Mouse (Mus musculus): ENCODE measurements around the gene Ctu2. TPM values are rescaled to one million over a fixed set of nuclear protein-coding genes. Genes with fewer than 3 reads are reported as not detected.

Gene Ctu2
- polyA plus RNA-seq (2015; fragmentation: Nextera tagmentation; extraction: Ambion mirVana) = 84.8 and 91.5 TPM in 2 replicates

DNA sequence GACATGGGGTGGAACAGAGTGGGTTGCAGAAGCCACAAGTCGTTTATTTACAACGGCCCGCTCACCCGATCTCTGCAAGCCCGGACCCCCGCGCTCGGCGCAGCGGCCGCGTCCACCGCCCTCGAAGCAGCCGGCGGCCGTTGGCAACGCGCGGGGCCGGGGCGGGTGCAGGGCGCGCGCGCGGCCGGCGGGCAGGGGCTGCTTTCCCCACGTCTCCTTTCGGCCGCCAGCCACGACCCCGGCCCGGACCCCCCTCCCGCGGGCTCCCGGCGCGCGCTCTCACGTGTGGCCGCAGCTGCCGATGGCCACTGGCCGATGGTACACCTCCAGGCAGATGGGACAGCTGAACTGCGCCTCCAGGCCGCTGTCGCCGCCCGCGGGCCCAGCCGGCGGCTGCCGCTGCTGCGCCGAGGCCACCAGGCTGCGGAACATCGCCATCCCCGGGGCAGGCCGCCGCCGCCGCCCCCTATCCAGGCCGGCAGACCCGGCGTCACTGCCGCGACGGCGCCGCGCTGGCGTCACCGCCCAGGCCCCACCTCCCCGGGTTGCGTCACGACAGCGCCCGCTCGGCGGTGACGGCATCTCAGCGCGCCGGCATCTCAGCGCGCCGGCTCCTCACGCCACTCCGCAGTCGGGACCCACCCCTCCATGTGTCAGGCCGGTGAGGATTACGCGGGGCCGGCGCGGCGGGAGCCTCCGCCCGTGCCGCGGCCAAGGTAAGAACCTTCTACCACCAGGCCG lies at the start of gene Ctu2, which contains the start of gene Rnf166:
Gene Ctu2 (plus strand): TSS at position 564 of the 741 bp plus-strand sequence.
Gene Rnf166 (minus strand): TSS at position 485 of the 741 bp plus-strand sequence.

DNA sequence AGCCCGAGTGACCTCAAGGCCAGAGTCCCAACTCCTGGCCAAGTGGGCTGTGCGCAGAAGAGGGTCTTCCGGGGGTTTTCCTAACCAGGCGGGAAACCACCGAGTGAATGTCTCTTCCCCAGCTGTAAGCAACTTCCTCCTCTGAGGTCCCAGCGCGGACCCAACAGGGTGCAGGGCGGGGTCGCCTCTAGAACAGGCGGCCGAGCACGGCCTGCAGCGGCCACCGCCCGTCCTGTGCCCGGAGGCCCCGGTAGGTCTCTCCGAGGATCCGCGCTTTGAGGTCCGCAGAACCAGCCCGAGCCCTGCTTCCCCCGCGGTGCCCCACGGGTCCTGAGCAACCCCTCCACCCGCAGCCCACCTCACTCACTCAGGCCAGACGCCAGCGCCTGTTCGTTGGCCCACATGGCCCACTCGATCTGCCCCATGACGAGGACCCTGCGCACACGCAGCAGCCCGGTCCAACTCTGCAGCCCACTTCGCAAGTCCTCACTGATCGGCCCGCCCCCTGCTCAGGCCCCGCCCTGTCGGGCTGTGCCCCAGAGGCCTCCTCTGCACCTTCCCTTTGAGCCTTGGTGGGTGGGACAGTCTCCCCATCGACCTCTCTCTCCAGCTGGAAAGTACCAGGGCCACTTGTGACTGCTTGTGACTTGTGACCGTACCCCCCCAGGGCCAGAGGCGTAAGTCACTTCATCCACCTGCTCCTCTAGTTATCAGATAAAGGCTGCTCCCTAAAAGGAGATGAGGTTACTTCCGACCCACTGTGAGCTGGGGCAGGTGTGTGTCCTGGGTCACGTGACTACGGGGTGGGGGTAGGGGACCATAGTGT lies 43.3 kb upstream of the Ctu2 start, which contains the start of gene Cyba:
Gene Cyba (minus strand): TSS at position 488 of the 826 bp plus-strand sequence.

DNA sequence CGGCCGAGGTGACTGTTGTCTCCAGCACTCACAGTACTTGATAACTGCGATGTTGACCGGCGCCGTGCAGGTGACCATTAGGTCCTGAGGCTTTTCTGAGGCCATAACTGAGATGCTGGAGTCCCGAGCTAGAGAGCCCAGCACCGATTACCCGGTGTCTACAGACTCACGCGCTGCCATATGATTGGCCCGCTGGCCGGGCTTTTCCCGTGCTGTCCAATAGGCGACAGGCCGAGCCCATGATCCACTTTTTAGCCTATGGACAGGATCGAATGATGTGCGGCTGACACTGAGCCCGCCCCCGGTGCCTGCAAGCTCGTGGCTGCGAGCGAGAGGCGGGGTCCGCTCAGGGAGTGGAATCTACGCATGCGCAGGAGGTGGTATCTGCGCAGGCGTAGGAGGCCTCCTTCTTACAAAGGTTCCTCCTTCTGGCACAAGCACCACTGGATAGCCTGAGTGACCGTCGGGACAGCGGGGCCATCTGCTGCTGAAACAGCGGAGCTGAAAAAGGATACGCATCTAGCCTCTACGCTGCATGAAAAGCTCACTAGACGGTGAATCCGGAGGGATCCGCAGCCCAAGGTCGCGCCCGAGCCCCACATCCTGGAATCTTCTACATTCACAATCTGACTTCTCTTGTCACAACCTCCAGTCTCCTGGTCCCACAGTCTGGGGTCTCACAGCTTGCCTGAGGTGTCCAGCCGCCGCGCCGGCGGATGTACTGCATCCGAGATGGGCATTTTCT lies 32.5 kb upstream of the Ctu2 start, which contains the start of gene Mvd:
Gene Mvd (minus strand): TSS at position 161 of the 745 bp plus-strand sequence.

DNA sequence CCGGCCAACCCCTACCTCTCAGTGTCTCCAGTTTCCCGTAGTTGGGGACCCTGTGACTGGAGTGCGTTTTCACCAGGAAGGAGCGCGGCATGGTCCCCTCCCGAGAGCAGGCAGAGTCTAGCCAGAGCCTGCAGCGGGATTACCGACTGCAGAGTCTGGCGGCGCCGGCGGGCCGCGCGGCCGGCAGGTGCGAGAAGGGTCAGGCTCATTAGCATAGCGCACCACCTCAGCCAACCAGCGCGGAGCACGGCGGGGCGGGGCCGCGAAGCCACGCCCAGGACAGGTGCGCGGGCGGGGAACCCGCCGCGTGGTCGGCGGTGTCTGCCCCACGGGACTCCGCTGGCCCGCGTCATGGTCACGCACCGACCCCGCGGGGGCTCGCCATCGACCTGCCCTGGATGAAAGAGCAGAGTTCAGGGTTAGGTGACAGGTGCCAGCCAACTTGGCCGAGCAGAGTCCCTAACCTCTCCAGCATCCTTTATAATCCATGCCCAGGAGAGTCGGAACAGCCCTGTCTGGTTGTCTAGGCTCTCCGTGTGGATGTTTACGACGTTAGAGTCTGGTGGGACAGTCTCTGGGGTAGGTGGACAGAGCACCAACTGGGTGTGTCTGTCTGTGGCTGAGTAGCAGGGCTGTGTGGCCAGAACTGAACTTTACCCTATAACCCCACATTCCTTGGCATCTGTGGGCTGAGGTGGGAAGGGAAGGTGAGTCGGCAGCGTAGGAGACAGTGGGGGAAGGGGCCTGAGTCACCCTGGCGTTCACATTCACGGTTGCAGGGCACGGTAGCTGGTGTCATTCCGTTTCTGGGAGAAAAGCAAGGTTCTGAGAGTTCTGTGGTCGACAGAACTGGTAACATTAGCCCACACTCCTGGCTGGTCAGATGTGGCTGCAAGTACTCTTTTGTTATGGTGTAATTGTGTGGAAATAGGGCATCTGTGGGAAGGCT lies 15.1 kb upstream of the Ctu2 start, which contains the start of gene Snai3:
Gene Snai3 (minus strand): TSS at position 210 of the 949 bp plus-strand sequence.

Small RNA genes lying within 50 kb of the gene (microRNA-seq; reads per million reads assigned to microRNA genes)
- gene Gm24366 = not detected

Other genes starting within 250 kb of the Ctu2 start
- gene Zfpm1, start 194.0 kb upstream of the Ctu2 start, polyA plus RNA-seq (2015; fragmentation: Nextera tagmentation; extraction: Ambion mirVana) = 1.6 and 2.1 TPM in 2 replicates
- 0.48 and 0.51 TPM in 2 replicates for gene Trhr2, start 115.4 kb upstream of the Ctu2 start, polyA plus RNA-seq (2015; fragmentation: Nextera tagmentation; extraction: Ambion mirVana)
- gene Zc3h18, start 99.5 kb upstream of the Ctu2 start, polyA plus RNA-seq (2015; fragmentation: Nextera tagmentation; extraction: Ambion mirVana) = 21.4 and 22.8 TPM in 2 replicates
- 0.22 TPM in 1 of 2 replicates, not detected in the other for gene Il17c, start 54.1 kb upstream of the Ctu2 start, polyA plus RNA-seq (2015; fragmentation: Nextera tagmentation; extraction: Ambion mirVana)
- 57.8 and 77.0 TPM in 2 replicates for gene Cyba, start 43.2 kb upstream of the Ctu2 start, polyA plus RNA-seq (2015; fragmentation: Nextera tagmentation; extraction: Ambion mirVana)
- gene Mvd, start 32.7 kb upstream of the Ctu2 start, polyA plus RNA-seq (2015; fragmentation: Nextera tagmentation; extraction: Ambion mirVana) = 67.8 and 69.0 TPM in 2 replicates
- not detected in 2 replicates for gene Snai3, start 15.4 kb upstream of the Ctu2 start, polyA plus RNA-seq (2015; fragmentation: Nextera tagmentation; extraction: Ambion mirVana)
- gene Rnf166, start 79 bp upstream of the Ctu2 start, polyA plus RNA-seq (2015; fragmentation: Nextera tagmentation; extraction: Ambion mirVana) = 28.1 and 29.9 TPM in 2 replicates
- gene Piezo1, start 75.2 kb downstream of the Ctu2 start, polyA plus RNA-seq (2015; fragmentation: Nextera tagmentation; extraction: Ambion mirVana) = 1.5 and 2.1 TPM in 2 replicates
- gene Cdt1, start 91.9 kb downstream of the Ctu2 start, polyA plus RNA-seq (2015; fragmentation: Nextera tagmentation; extraction: Ambion mirVana) = 7.2 and 7.4 TPM in 2 replicates
- 199 and 204 TPM in 2 replicates for gene Aprt, start 100.8 kb downstream of the Ctu2 start, polyA plus RNA-seq (2015; fragmentation: Nextera tagmentation; extraction: Ambion mirVana)
- gene Galns, start 135.3 kb downstream of the Ctu2 start, polyA plus RNA-seq (2015; fragmentation: Nextera tagmentation; extraction: Ambion mirVana) = 8.8 and 8.9 TPM in 2 replicates
- 125 and 146 TPM in 2 replicates for gene Trappc2l, start 135.5 kb downstream of the Ctu2 start, polyA plus RNA-seq (2015; fragmentation: Nextera tagmentation; extraction: Ambion mirVana)
- gene Pabpn1l, start 146.6 kb downstream of the Ctu2 start, polyA plus RNA-seq (2015; fragmentation: Nextera tagmentation; extraction: Ambion mirVana) = not detected in 2 replicates
- 8.8 and 10.2 TPM in 2 replicates for gene Cbfa2t3, start 223.0 kb downstream of the Ctu2 start, polyA plus RNA-seq (2015; fragmentation: Nextera tagmentation; extraction: Ambion mirVana)

Data from neural tube, postnatal 0 days (tissue).